Mouse (Mus musculus) c-Kit-negative CD71-positive TER-119-positive erythroid progenitor cells, embryonic 14.5 days (primary cell): Measurements from ENCODE around the gene Pi16.
"Not testable (repeated sequence)": the region's sequence is repeated elsewhere in the genome, so short reads cannot be mapped to it uniquely, and the experiment has no call there.

ENCODE experiments used
- DNase-seq: peaks from one replicate; pipeline ENCODE4 v3.0.0-alpha.2; 2013; ENCODE audit warnings: low read depth, low spot score

Gene Pi16

DNA sequence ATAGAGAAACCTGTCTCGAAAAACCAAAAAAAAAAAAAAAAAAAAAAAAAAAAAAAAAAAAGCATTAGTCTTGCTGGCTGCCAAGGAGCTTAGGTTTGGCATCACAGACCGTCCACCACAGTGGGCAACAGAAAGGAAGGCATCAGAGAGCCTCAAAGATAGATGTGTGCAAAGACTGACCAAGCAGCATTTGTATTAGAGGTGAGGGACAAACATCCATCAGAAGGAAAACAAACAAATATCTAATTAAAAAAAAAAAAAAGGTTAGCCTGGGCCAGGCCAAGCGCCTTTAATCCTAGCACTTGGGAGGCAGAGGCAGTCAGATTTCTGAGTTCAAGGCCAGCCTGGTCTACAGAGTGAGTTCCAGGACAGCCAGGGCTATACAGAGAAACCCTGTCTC is at the start of gene Pi16:
Pi16 (plus strand) TSS at position 301 of the 400 bp plus-strand sequence.
- not testable (repeated sequence) for DNase-seq

DNA sequence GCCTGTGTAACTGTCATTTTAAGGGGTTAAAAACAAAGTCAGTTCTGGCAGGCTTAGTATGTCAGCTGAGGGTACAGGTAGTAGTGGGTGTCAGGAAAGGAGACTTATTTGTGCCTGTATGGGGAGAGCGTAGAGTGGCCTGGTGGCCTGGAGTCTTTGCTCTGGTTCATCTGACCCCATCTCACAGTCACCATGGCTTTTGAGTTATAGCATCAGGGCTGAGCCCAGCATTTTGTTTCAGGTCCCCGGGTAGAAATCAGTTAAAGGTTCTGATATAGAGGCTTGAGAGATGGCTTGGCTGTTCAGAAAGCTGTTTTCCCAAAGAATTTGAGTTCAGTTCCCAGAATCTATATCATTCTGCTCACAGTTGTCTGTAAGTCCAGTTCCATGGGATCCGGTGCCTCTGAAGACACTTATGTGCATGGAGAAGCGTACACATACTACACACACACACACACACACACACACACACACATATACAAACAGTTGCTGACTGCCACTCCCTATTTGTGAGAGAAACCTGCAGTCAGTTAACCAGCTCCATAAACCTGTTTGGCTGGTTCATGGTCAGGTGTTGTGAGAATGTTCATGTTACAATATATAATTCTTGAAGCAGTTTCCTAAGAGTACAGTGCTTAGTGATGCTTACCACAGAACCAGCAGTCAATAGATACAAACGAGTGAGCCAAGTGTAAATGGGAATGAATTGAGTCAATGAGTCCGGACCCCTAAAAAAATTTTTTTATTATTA is 49.4 kb upstream of the Pi16 start:
- DNase-seq, result no peak

DNA sequence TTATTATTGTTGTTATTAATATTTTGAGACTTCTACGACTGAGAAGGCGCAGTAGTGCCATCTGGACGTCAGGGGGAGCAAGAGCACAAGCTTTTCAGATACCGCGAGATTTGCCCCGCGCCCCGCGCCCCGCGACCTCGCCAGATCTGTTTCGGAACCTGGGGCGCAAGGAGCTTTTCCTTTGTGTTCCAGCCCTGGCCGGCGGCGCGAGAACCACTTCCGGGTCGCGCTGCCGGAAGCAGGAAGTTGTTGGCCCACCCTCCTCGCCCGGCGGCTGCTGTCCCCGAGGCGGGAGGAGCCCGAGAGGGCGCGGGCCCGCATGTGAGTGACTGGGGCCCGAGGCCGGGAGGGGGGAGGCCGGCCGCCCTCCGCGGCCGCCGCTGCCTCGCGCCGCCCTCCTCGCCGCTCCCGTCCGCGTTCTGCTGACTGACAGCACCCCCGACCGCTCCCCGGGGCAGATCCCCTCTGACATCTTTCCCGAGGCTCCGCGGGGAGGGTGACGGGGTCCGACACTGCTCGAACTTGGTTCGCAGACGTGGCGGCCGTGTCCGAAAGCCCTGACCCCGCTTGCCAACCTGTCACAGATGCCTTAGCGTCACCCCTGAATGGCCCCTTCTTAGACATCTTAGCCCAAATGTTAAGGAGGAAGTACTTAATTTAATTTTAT is 48.7 kb upstream of the Pi16 start, which contains the start of gene BC004004:
BC004004 (plus strand) TSS at position 107 of the 667 bp plus-strand sequence.
- peak; percentile 86 for DNase-seq

DNA sequence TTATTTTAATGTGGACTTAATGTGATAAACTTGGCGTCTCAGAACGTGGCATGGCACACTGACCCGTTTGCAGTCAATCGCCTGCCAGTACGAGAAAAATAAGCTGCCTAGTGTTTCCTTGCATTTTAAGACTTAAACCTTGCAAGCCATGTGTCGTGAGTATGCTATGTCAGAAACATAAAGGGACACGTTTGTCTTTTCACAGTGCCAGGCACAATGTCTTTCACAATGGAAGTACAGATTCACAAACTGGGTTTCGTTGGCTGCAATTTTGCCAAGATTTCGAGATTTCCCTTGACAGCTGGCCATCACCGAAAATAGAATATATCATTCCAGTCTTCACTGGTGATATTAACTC is 48.2 kb upstream of the Pi16 start:
- no peak for DNase-seq

DNA sequence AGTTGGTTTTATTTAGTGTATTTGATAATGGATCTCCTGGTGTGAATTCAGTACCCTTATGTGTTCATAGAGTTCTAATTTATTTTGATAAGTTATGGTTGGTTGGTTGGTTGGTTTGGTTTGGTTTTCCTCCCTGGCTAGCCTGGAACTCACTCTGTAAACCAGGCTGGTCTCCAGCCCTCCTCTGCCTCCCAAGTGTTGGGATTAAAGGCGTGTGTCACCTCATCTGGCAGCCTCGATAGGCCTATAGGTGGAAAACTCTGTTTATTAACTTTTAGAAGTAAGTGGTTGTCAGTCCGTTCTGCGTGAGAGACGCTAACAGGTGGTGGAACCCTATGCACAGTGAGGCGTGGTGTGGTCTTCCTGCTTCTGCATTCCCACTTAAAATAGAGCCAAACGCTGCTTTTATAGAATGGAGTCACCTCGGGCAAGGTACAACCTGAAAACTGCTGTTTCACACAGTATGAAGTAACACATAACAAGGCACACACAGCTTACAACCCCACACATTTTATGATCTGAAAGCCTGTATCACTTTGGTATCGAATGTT is 47.3 kb upstream of the Pi16 start:
- no peak for DNase-seq

DNA sequence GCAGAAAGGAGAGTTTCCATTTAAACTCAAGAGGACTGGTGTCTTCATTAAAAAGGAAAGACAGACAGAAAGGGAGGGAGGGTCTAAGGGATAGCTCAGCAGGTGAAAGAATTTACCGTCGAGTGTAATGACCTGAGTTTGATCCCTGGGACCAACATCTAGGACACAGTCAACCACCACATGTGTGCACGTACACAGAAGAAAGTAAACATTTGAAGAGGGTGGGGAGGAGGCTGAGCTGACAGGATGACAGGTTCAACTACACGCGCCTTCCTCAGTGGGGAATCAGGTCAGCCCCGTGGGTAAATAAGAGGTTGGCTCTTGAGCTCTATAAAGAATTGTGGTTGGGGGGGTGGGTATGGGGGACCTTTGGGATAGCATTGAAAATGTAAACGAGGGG is 44.3 kb upstream of the Pi16 start:
- no peak for DNase-seq

DNA sequence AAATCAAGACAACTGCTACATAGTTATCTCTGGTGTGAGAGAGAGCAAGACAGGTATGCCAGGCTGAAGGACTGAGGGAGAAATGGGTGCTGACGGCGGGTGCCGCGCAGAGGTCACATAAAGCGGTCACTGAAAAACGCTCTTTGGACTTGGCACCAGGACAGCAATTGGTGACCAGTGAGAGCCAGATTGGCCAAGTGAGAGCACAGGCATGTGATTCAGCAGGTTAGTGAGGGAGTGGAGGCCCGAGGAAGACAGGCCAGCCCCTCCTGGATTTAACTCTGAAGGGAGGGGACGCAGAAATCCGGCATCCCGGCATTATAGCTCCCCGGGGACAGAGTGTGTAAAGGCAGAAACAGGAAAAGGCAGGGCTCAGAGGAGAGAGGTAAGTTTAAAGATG is 43.6 kb upstream of the Pi16 start:
- no peak for DNase-seq

DNA sequence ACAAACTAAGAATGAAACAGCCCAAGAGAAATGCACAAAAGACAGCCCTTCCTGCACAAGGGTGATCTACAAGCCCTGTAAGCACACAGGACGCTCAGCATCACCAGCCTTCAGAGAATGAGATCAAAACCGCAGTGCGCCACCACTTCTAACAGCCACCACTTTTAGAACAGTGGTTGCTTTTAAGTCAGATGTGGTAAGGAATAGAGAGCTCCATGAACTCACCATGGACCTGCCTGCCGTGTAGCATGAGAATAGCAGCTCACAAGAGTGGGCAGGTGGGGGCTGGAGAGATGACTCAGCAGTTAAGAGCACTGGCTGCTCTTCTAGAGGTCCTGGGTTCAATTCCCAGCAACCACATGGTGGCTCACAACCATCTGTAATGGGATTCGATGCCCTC is 37.1 kb upstream of the Pi16 start:
- DNase-seq, result no peak

DNA sequence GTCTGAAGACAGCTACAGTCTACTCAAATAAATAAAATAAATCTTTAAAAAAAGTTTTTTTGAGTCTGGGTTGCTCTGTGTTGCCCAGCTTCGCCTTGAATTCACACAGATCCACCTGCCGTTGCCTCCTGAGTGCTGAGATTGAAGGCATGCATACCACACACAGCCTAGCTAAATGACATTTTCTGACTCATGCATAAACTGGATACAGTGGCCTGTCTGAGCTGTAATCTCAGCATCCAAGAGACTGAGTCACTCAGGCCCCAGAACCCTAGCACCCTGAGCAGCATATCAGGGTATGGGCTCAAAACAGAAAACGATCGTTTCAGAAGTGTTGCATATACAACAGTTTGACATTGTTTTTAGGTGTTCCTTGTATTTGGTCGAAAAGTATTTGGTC is 35.9 kb upstream of the Pi16 start:
- DNase-seq, result no peak

DNA sequence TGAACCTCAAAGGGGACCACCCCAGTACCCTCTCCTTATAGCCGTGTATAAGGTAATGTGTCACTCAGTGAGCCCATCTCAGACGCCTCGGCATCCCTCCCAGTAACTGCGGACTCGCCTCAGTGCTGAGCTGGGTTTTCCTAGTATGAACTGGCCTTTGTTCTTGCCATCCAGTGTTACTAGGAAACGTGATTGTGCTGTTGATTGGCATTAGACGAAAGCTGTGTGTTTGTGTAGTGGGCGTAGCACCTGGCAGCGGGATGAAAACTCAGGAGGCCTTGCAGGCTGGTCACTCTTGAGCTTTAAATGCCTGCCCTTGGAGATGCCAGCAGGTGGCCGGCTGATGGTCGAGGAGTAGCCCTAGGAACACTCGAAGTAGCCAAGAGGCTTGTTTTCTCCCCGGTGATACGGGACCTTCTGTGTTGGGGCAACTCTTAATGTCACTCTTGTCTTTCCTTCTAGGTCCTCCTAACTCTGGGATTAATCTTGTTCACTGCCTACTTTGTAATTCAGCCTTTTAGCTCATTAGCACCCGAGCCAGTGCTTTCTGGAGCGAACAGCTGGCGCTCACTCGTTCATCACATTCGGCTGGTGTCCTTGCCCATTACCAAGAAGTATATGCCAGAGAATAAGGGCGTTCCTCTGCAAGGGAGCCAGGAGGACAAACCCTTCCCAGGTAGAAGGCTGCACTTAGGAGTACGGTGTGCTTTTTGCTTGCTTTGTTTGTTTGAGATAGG is 35.1 kb upstream of the Pi16 start:
- no peak for DNase-seq

DNA sequence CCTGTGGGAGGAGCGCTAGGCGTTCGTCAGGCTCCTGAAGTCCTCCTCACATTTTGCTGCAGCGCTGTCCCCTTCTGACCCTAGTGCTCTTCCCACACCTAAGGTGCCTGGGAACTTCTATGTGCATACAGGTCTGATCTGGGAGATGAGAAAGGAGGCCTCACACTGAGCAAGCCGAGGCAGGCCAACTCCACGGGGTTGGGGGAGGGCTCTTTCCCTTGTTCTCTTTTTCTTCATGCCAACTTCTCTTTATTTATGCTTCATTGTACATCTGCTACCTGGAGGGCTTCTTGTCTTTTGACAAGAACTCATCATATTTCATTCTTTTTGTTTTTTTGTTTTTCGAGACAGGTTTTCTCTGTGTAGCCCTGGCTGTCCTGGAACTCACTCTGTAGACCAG is 25.7 kb upstream of the Pi16 start:
- DNase-seq, result no peak

DNA sequence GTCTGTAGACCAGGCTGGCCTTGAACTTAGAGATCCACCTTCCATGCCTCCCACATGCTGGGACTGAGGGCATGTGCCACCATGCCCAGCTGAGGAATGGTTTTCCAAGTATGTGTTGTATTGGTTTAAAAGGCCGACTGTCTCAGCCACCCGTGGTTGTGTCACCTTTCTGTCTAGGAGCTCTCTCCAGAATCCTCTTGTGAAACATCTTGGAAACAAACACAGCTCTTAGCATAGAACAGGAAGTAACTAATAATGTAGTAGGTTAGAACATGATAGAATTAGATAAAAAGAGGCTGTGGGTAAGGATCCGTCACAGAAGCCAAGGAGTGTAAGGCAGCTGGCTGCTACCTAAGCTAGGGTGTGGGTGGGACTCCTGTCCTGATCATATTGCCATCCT is 24.5 kb upstream of the Pi16 start:
- DNase-seq, result no peak

DNA sequence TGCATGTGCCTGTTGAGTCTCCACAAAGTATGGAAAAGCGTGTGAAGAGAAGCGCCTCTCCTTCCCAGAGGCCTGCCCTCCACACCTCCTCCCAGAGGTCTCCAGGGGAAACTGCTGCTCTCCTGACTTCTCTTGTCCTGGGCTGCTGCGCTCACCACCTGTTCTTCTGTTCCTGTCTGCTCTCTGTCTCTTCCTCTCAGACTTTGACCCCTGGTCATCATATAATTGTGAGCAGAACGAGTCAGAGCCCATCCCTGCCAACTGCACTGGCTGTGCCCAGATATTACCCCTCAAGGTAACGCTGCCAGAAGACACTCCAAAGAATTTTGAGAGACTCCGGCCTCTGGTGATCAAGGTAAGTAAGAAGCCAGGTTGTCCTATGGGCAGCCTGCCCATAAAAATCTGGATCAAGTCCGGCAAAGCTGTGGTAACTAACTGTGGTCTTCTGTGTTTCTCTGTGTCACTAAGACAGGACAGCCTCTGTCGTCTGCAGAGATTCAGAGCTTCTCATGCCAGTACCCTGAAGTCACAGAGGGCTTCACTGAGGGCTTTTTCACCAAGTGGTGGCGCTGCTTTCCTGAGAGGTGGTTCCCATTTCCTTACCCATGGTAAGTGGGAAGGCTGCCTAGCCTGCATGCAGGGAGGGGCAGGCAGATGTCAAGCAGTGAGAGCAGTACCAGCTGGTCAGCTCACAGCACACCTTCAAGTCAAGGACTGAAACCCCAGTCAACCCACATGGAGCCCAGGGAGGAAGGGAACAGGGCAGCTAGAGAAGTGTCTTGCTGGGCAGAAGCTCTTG is 23.5 kb upstream of the Pi16 start:
- DNase-seq, result no peak

DNA sequence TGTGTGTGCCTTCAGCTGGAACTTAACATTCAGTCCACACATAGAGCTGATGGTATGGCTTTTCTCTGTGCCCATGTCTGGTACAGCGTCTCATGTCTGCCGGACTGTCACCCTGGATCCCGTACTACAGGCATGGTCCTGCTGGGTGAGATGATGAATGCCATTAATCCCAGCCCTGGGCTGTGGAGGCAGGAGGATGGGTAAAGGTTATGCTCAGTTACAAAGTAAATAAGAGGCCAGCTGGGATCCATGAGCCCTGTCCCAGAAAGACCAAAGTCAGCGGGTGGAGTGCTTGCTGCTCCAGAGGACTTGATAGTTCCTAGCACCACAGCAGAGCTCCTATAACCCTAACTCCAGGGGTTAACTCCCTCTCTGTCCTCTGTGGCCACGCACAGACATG is 21.6 kb upstream of the Pi16 start:
- no peak for DNase-seq

DNA sequence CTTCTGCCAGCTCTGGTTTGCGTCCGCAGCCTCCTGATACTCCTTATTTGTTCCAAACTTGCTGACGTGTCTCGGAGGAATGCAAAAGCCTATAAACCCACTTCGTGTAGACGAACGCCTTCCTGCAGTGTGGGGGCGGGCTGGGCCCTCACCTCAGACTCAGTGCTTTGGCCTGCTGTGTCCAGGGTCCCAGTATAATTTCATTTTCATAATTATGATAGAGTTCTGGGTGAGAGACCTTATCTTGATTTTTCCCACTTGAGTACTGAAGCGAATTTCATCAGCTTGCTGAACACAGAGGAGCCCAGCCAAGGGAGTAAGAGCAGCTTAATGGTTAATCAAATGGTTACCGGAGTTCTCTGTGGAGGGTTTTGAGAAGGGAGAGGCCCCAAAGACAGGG is 20.2 kb upstream of the Pi16 start:
- DNase-seq, result no peak

DNA sequence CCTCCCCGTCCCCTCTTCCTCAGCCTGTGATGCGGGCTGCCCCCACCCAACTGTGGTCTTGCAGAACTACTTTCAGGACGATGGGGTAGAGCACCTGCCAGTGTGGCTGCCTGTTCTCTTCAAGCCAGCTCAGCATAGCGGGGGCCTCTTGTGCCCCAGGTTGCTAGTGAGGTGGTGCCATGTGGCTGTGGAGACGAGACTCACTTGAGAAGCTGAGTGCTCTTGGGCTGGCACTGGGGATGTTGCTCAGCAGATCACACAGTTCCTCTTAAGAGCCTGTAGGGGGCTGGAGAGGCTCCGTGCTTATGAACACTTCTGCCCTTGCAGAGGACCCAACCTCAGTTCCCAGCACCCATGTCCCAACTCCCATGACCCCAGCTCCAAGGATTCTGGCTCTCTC is 19.7 kb upstream of the Pi16 start:
- DNase-seq, result no peak

DNA sequence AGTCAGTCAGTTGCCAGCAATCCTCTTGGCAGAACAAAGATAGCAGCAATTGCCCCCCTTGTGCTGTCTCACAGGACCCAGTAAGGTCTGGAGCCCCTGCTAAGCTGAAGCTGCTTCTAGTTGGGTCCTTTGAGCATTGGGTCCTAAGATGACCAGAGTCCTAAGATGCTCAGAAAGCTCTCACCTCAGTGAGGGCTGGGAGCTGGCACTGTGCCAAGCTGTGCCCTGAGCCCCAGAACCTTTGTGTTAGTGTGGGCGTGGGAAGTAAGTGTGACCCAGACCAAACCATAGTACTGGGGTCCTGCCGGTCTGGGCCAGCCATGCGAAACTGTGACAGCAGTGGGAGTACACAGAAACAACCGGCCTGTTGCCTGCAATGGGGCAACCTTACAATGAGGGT is 18.2 kb upstream of the Pi16 start:
- DNase-seq, result no peak

DNA sequence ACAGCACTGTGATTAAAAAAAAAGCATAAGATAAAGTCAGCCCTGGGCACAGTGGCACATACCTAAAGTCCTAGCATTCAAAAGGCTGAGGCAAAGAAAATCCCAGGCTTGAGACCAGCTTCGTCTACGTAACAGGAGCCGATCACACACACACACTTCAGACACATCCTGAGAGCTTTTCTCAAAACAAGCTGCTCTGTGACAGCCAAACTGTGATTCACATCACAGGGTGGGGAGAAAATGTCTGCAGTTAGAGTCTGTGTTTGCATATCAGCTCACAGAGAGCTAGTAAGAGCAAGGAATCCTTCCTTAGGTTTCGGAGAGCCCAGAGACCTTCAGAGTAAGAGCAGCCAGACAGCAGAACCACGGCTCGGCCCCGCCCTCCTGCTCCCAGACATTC is 16.6 kb upstream of the Pi16 start:
- DNase-seq, result no peak

DNA sequence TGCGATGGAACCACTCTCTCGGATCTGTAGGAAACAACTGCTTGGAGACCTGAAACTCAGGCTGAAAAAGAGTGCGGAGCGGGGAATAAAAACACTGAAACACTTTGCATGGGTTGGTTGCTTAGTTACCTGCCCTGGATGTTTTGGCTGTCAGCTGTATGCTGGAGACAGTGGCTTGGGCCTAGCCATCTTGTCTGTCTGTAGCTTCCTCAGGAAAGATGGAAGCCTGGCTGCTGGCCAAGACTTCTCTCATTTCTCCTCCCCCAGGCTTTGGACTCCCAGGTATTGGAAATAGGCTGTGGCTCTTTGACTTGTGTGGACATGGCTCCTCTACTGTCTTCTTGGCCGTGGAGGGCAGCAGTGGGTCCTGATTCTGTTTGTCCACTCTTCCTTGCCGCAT is 16.1 kb upstream of the Pi16 start:
- DNase-seq, result no peak

DNA sequence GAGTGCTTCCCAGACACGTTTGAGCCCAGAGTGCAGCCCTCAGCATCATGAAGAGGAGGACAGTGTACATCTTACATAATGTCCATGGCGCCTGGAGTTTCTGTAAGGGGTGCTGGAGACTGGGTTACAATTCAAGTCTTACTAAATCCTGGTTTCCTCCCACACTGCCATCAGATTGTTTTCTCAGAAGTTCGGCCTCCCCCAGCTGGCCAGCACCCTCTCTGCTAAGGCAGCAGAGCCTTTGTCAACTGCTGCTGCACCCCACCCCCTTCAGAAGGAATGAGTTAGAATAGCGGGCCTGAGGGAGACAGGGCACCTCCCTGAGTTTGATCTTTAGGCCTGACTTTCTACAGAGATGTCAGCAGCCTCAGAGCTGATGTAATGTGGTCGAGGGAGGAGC is 15.3 kb upstream of the Pi16 start:
- DNase-seq, result no peak

DNA sequence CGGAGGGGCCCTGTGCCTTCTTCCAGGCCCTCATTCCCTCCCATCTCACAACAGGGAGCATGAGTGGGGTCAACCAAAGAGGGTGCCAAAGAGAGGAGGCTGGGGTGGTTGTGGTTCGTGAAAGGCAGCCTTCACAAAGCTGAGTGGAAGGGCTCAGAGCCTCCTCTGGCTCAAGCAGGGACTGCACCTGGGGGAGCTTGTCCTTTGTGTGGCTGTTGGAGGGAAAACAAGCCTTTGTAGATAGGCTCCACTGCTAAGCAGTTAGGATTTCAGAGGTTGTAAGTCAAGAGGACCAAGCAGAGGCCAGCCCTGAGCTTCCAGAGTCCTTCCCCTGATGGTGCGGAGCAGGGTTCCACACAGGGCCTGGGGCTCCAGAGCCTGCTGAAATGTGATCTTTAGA is 14.4 kb upstream of the Pi16 start:
- no peak for DNase-seq

DNA sequence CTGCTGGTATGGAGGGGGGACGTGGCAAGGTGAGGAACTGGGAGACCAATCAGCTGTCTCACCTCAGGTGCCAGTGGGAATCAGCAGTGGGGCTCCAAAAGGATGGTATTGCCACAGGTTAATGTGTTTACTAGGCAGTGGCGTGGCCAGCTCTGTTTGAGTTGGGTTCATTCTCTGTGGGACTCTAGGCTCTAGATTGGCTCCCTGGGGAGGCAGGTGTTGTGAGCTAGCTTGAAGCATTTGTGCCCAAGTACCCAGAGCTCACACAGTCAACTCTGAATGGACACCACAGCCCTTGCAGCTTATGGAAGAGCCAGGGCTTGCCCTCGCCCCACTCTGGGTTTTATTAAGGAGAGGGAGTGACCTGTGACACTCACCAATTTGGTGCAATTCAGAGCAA is 13.6 kb upstream of the Pi16 start:
- no peak for DNase-seq
